Mouse (Mus musculus) megakaryocyte, embryonic 14.5 days (primary cell): ENCODE measurements around the gene Tmem140.

Source experiments
- FLI1 ChIP-seq: IDR thresholded peaks from 2 replicates; pipeline ENCODE4 v1.6.1; 2012; ENCODE audit warnings: low read length, inconsistent platforms, mixed read lengths
- GATA1 ChIP-seq: IDR thresholded peaks from 3 replicates; pipeline ENCODE4 v1.6.1; 2012; ENCODE audit warnings: mixed read lengths, low read length, inconsistent platforms, borderline replicate concordance

- TF ChIP-seq FLI1 (no peak), GATA1 (no peak)
These were observed 9.9 kb downstream of the Tmem140 start for GRCm38 (mm10) chr6:34872871-34873270.
